Mouse (Mus musculus) erythroblast, embryonic 14.5 days (primary cell): ENCODE measurements around the gene Mical1. TPM values are rescaled to one million over a fixed set of nuclear protein-coding genes. Genes with fewer than 3 reads are reported as not detected.

Experiments
- H3K27me3 ChIP-seq: 2 replicates; pipeline ENCODE4 v1.6.1; 2012; ENCODE audit warnings: inconsistent platforms; ENCODE audit not compliant: control insufficient read depth
- H3K36me3 ChIP-seq: 2 replicates; pipeline ENCODE4 v1.6.1; 2012; ENCODE audit warnings: mild to moderate bottlenecking, inconsistent platforms; ENCODE audit not compliant: control insufficient read depth
- H3K4me1 ChIP-seq: 2 replicates; pipeline ENCODE4 v1.6.1; 2012; ENCODE audit warnings: inconsistent platforms; ENCODE audit not compliant: control insufficient read depth
- H3K4me3 ChIP-seq: replicated peaks from 2 replicates; pipeline ENCODE3; 2012; ENCODE audit warnings: moderate library complexity, mild to moderate bottlenecking, inconsistent platforms
- H3K9me3 ChIP-seq: 2 replicates; pipeline ENCODE4 v1.6.1; 2012; ENCODE audit warnings: low read length, inconsistent platforms, mixed read lengths; ENCODE audit not compliant: control insufficient read depth
- GATA1 ChIP-seq: IDR thresholded peaks from 2 replicates; pipeline ENCODE4 v1.6.1; 2012; ENCODE audit warnings: low read length, inconsistent platforms, mixed read lengths
- TAL1 ChIP-seq: IDR thresholded peaks from 3 replicates; pipeline ENCODE4 v1.6.1; 2012; ENCODE audit warnings: low read length, inconsistent platforms, mixed read lengths
- polyA plus RNA-seq: library from polyadenylated mRNA; stranded (reverse); fragments of >175 nt; gene quantifications from 2 replicates; pipeline ENCODE4 v1.2.3, GENCODE M21; 2012

The Mical1 gene
- polyA plus RNA-seq, 1 experiment: 0.16 TPM

DNA sequence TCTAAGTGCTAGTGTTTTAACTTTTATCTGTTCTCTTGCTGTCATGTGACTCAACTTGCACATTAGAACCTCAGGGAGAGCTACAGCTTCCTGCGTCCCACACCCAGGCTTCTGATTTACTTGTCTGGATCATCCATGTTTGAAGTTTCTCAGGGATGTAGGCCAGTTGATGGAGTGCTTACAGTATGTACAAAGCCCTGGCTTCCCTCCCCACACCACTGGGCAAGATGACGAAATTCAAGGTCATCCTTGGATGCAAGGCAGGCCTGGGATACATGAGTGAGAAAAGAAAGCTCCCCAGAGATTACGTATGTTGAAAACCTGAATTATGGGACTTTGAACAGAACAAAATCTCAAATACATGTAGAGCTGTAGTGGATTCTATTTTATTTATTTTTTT is 23.3 kb upstream of the Mical1 start:
- Histone ChIP-seq H3K4me1 (peaks cover 49% of the 10 kb centered on the region), H3K27me3 (no peaks in the 10 kb centered on the region), H3K36me3 (peaks cover 49% of the 10 kb centered on the region), H3K4me3 (no peak overlapping the region), H3K9me3 (no peaks in the 10 kb centered on the region)
- TF ChIP-seq GATA1 (no peak), TAL1 (no peak)

- Histone ChIP-seq H3K9me3 (no peaks in the 10 kb centered on the region), H3K36me3 (peaks cover 60% of the 10 kb centered on the region), H3K4me1 (peaks cover 7% of the 10 kb centered on the region), H3K4me3 (no peak overlapping the region), H3K27me3 (no peaks in the 10 kb centered on the region)
- no peak for TF ChIP-seq TAL1
- TF ChIP-seq GATA1: no peak
These were observed 16.1 kb upstream of the Mical1 start for GRCm38 (mm10) chr10:41459990-41460389.

DNA sequence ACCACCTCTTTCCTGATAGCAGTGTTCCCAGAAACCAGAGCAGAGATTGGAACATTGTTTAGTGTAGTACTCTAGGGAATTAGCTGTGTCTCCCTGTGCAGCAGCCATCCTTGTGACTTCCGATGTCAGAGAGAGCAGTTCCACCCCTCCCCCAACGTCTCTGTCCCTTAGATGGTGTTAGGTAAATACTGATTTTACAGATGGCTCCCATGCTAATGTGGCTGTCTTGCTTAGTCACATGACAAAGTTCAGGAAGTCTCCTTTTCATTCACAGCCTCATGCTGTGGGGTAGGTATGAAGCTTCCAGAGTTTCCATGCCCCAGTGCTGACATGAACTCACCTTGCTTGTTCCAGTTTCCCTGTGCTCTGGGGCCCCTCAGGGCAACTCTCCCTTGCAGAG is 15.6 kb upstream of the Mical1 start:
- TF ChIP-seq TAL1 (no peak), GATA1 (no peak)
- H3K4me3 ChIP-seq: no peak overlapping the region
- peaks cover 7% of the 10 kb centered on the region for H3K4me1 ChIP-seq
- no peaks in the 10 kb centered on the region for H3K9me3 ChIP-seq
- H3K27me3 ChIP-seq: no peaks in the 10 kb centered on the region
- peaks cover 57% of the 10 kb centered on the region for H3K36me3 ChIP-seq

- Histone ChIP-seq H3K9me3 (no peaks in the 10 kb centered on the region), H3K36me3 (peaks cover 53% of the 10 kb centered on the region), H3K27me3 (no peaks in the 10 kb centered on the region), H3K4me3 (no peak overlapping the region), H3K4me1 (peaks cover 5% of the 10 kb centered on the region)
- TF ChIP-seq TAL1 (no peak), GATA1 (no peak)
These were observed 14.9 kb upstream of the Mical1 start for GRCm38 (mm10) chr10:41461057-41461722.

DNA sequence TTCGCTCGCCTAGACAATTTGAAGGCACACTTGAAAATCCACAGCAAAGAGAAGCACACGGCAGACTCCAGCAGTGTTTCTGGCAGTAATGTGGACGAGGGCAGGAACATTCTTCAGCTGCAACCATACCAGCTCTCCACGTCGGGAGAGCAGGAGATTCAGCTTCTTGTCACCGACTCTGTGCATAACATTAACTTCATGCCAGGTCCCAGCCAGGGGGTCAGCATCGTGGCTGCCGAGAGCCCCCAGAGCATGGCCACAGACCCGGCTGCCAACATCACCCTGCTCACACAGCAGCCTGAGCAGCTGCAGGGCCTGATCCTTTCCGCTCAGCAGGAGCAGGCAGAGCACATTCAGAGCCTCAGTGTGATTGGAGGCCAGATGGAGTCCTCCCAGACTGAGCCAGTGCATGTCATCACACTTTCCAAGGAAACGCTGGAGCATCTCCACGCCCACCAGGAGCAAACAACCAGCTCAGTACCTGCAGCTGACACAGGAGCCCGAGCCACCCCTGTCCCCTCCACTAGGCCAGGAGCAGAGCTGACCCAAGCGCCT is 11.6 kb upstream of the Mical1 start:
- Histone ChIP-seq H3K4me1 (no peaks in the 10 kb centered on the region), H3K36me3 (peaks cover 36% of the 10 kb centered on the region)
- TF ChIP-seq GATA1: no peak
- TF ChIP-seq TAL1: no peak

GRCm38 (mm10) chr10:41467325-41467724 is 8.8 kb upstream of the Mical1 start:
- no peaks in the 10 kb centered on the region for H3K4me1 ChIP-seq
- no peaks in the 10 kb centered on the region for H3K9me3 ChIP-seq
- no peak for TF ChIP-seq GATA1
- TF ChIP-seq TAL1: no peak
- H3K36me3 ChIP-seq: peaks cover 23% of the 10 kb centered on the region
- no peak overlapping the region for H3K4me3 ChIP-seq
- peaks cover 2% of the 10 kb centered on the region; the same call in 1 of the 2 replicates for H3K27me3 ChIP-seq

More for the DNA sequence above, 11.6 kb upstream of the Mical1 start:
- Histone ChIP-seq H3K4me3 (no peak overlapping the region), H3K27me3 (no peaks in the 10 kb centered on the region), H3K9me3 (no peaks in the 10 kb centered on the region)

DNA sequence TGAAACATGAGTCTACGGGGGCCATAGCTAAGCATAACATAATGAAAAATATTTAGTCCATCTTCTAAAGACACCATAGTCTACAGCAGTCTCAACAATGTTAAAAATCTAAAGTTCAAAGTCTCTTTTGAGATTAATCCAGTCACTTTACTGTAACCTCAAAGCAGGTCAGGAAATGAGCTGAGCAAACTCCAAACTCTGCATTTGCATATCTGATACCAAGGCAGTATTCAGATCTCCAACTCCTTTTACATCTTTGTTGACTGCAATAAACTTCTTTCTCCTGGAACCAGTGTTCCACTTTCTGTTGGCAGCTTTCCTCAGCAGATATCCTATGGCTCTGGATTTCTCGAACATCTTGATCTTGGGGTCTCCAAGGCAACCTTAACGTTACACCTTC is 5.4 kb upstream of the Mical1 start:
- Histone ChIP-seq H3K4me1 (peaks cover 27% of the 10 kb centered on the region), H3K36me3 (peaks cover 5% of the 10 kb centered on the region)
- no peak for TF ChIP-seq TAL1
- TF ChIP-seq GATA1: no peak

GRCm38 (mm10) chr10:41472534-41472933 is 3.6 kb upstream of the Mical1 start:
- TF ChIP-seq GATA1 (no peak), TAL1 (no peak)
- Histone ChIP-seq H3K9me3 (no peaks in the 10 kb centered on the region), H3K4me3 (no peak overlapping the region), H3K36me3 (no peaks in the 10 kb centered on the region), H3K4me1 (peaks cover 46% of the 10 kb centered on the region), H3K27me3 (peaks cover 18% of the 10 kb centered on the region)

More for the DNA sequence above, 5.4 kb upstream of the Mical1 start:
- Histone ChIP-seq H3K4me3 (no peak overlapping the region), H3K27me3 (peaks cover 2% of the 10 kb centered on the region; the same call in 1 of the 2 replicates), H3K9me3 (no peaks in the 10 kb centered on the region)

- Histone ChIP-seq H3K4me3 (no peak overlapping the region), H3K4me1 (peaks cover 51% of the 10 kb centered on the region), H3K27me3 (peaks cover 22% of the 10 kb centered on the region), H3K36me3 (no peaks in the 10 kb centered on the region), H3K9me3 (no peaks in the 10 kb centered on the region)
- no peak for TF ChIP-seq TAL1
- no peak for TF ChIP-seq GATA1
These were observed 3.1 kb upstream of the Mical1 start for GRCm38 (mm10) chr10:41472962-41473481.
